Mouse (Mus musculus): ENCODE data around the gene Oxnad1. TPM values are rescaled to one million over a fixed set of nuclear protein-coding genes. Genes with fewer than 3 reads are reported as not detected.
"Not testable (repeated sequence)": the region's sequence is repeated elsewhere in the genome, so short reads cannot be mapped to it uniquely, and the experiment has no call there.

Oxnad1 gene
- polyA plus RNA-seq, 1 experiment from 2014 or later = 24.5 TPM

DNA sequence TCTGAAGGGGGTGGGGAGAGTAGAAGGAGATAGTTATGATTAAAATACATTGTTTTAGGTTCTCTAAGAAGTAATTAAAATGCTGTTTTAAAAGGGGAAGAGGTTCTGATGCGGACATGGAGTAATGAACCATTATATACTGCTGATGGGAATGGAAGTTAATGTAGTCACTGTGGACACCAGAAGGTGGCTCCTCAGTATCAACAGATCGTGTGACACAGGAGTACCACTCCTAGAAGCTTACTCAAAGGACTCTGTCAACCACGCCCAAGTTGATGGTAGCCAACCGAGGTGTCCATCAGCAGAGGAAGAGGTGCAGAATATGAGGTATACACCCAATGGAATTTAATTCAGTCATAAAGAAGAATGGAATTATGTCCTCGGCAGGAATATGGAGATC lies 43.2 kb downstream of the Oxnad1 start:
- Histone ChIP-seq H3K4me3 (no peak overlapping the region), H3K27ac (no peak overlapping the region), H3K4me1 (replicated peaks) (no peaks in the 10 kb centered on the region), H3K9ac (no peak overlapping the region), H3K27me3 (no peaks in the 10 kb centered on the region), H3K4me2 (no peak overlapping the region), H3K9me3 (no peaks in the 10 kb centered on the region), H3K36me3 (no peaks in the 10 kb centered on the region)
- 84% methylated on average over 5 of the region's 5 CpGs for whole genome bisulfite sequencing
- ATAC-seq (ENCODE audit: low FRiP score) = no peak

DNA sequence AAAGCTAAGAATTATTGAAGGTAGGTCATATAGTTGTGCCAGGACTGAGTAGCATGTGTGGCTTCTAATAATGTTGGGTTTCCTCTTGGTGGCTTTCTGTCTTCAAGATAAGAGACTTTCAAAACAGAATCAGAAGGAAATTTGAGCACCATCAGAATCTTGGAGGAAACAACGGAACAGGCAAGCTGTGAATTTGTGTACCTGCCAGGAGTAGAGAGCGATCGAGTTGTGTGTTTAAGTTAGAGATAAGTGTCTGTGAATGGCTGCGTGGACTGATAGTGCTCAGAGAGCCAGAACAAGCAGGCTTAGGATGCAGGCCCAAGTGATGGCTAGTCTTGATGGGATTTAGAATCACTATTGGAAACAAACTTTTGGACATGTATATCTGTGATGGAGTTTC lies 46.7 kb downstream of the Oxnad1 start:
- no peaks in the 10 kb centered on the region for H3K27me3 ChIP-seq
- WGBS = 92% methylated on average over 4 of the region's 4 CpGs
- H3K4me1 ChIP-seq (replicated peaks) = no peaks in the 10 kb centered on the region
- no peak overlapping the region for H3K9ac ChIP-seq
- H3K4me2 ChIP-seq = no peak overlapping the region
- no peaks in the 10 kb centered on the region for H3K36me3 ChIP-seq
- H3K4me3 ChIP-seq = no peak overlapping the region
- no peak overlapping the region for H3K27ac ChIP-seq
- H3K9me3 ChIP-seq = no peaks in the 10 kb centered on the region
- no peak for ATAC-seq (ENCODE audit: low FRiP score)

DNA sequence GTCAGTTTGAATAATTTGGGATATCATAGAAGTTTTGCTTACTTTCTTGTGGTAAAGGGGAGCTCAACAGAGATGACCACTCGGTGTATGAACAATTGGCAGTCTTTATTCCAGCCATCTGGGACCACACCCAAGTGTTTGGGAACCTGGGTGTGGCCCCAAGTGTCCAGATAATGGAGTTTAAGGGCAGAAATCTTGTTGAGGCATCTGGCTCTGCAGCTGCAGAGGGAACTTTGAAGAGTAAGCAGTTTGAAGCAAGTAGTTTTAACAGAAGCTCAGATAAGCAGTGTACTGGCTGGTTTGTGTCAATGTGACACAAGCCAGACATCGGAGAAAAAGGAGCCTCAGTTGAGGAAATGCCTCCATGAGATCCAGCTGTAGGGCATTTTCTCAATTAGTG lies 49.1 kb downstream of the Oxnad1 start:
- ATAC-seq (ENCODE audit: low FRiP score) = no peak
- no peaks in the 10 kb centered on the region for H3K9me3 ChIP-seq
- WGBS = 86% methylated on average over 2 of the region's 2 CpGs

DNA sequence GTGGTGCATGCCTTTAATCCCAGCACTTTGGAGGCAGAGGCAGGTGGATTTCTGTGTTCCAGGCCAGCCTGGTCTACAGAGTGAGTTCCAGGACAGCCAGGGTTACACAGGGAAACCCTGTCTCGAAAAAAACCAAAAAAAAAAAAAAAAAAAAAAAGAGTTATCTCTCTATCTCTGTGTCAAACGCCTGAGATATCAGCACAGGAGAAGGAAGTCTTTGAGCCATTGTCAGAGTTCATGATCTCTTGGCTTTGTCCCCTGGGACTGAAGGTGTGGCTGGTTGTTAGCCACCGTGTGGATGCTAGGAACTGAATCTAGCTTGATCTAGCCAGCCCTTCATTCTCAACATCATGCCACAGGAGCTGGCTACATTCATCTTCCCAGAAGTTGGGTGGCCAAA lies 51.3 kb downstream of the Oxnad1 start:
- not testable (repeated sequence) for H3K27me3 ChIP-seq; H3K36me3 ChIP-seq; ATAC-seq (ENCODE audit: low FRiP score); H3K9me3 ChIP-seq; H3K4me2 ChIP-seq; H3K27ac ChIP-seq; H3K4me3 ChIP-seq; H3K9ac ChIP-seq; H3K4me1 ChIP-seq (replicated peaks)
- WGBS = 69% methylated on average over 3 of the region's 3 CpGs

More for the DNA sequence above, 49.1 kb downstream of the Oxnad1 start:
- no peaks in the 10 kb centered on the region for H3K27me3 ChIP-seq
- no peak overlapping the region for H3K9ac ChIP-seq
- no peak overlapping the region for H3K4me3 ChIP-seq
- no peak overlapping the region for H3K27ac ChIP-seq
- H3K4me1 ChIP-seq (replicated peaks) = no peaks in the 10 kb centered on the region
- H3K36me3 ChIP-seq = no peaks in the 10 kb centered on the region
- H3K4me2 ChIP-seq = no peak overlapping the region

DNA sequence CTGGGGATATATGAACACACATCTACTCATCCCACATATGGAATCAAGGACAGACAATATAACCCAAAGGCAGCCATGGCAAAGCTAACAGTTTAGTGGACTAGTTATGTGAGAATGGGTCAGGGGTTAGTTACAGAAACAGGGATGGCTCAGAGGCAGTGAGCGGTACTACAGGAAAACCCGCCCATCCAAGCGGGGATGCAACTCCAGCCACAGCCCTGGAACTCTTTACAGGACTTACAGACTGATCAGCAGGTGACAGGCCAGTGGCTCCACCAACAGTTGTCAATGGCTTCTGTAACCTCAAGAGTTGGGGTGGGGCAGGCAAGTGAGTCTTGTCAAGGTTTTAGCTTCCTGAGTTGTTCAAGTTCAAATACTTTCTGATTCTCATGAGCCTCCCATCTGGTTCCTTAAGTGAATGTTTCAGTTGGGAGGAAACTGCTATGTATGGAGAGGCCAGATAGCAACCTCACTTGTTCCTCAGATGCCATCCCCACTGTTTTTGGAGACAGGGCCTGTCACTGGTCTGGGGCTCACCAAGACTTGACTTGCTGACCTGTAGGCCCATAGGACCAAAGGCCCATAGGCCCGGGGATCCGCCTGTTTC lies 55.3 kb downstream of the Oxnad1 start:
- H3K36me3 ChIP-seq = no peaks in the 10 kb centered on the region
- no peak overlapping the region for H3K9ac ChIP-seq
- ATAC-seq (ENCODE audit: low FRiP score) = no peak
- no peaks in the 10 kb centered on the region for H3K9me3 ChIP-seq
- 76% methylated on average over 5 of the region's 5 CpGs for WGBS
- no peak overlapping the region for H3K4me2 ChIP-seq
- H3K27me3 ChIP-seq = no peaks in the 10 kb centered on the region
- H3K4me1 ChIP-seq (replicated peaks) = no peaks in the 10 kb centered on the region
- no peak overlapping the region for H3K27ac ChIP-seq
- H3K4me3 ChIP-seq = no peak overlapping the region

DNA sequence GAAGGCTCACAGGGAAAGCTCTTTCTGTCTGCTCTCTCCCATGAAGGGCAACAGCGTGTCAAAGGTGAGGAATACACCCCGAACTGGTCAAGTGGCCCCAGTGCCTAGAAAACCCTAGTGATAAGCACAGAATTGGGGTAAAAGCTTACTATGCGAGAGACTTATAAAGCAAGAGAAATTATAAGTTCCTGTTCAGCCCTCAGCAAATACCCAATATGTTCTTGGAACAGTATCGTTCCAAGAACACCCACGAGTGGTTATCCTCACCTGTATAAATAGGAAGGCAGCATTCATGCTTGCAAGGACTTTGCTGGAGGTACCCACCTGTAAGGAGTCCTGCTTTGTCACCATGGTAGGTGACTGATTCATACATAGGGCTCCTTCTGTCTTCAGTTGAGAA lies 56.5 kb downstream of the Oxnad1 start, which contains the start of gene Msmb:
Msmb (plus strand) TSS at position 301 of the 400 bp plus-strand sequence.
- H3K9ac ChIP-seq = no peak within 1 kb of the TSS
- WGBS = 86% methylated on average over 5 of the region's 5 CpGs
- no peak within 1 kb of the TSS for H3K27ac ChIP-seq
- ATAC-seq (ENCODE audit: low FRiP score) = no peak
- no peak within 1 kb of the TSS for H3K4me2 ChIP-seq
- H3K27me3 ChIP-seq = 0 out of 2 replicates have a peak, but pooled peaks cover 4% of the 10 kb centered on the region
- H3K36me3 ChIP-seq = no peaks in the 10 kb centered on the region
- 0 out of 2 replicates have a peak, but pooled peaks cover 2% of the 10 kb centered on the region for H3K9me3 ChIP-seq
- H3K4me1 ChIP-seq (replicated peaks) = no peaks in the 10 kb centered on the region
- H3K4me3 ChIP-seq = no peak within 1 kb of the TSS

DNA sequence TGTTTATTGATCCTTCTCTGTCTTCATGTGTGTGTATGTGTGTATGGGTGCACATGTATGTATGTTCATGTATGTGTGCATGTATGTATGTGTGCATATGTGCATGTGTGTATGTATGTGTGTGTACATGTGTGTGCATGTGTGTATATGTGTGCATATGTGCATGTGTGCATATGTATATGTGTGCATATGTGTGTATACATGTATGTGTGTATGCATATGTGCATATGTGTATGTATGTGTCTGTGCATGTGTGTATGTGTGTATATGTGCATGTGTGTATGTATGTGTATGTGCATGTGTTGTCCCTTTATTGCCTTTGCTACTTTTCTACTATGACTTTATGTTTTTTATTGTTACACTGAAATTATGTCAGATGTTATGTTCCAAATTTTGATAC lies 59.6 kb downstream of the Oxnad1 start:
- Histone ChIP-seq H3K27ac (no peak overlapping the region), H3K9me3 (0 out of 2 replicates have a peak, but pooled peaks cover 12% of the 10 kb centered on the region), H3K4me3 (no peak overlapping the region), H3K9ac (no peak overlapping the region), H3K4me1 (replicated peaks) (no peaks in the 10 kb centered on the region), H3K27me3 (0 out of 2 replicates have a peak, but pooled peaks cover 4% of the 10 kb centered on the region), H3K4me2 (no peak overlapping the region), H3K36me3 (no peaks in the 10 kb centered on the region)
- no peak for ATAC-seq (ENCODE audit: low FRiP score)

DNA sequence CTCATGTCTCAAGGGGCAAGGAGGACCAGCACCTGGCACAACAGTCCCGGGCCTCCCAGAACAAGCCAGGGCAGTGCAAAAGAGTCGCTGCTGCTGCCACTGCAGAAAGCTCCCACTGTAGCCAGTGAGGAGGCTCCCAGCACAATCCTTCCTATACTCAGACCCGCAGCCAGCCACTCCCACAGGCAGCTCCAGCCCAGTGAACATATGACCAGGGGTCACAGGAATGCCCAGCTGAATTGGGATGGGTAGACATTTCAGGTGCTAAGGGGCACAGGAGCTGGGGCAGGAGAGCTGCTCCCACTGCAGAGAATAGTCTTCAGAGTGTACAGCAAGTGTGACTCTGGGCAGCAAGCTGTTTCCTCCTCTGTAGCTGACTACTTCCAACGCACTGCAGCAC lies 60.2 kb downstream of the Oxnad1 start:
- 0 out of 2 replicates have a peak, but pooled peaks cover 12% of the 10 kb centered on the region for H3K9me3 ChIP-seq
- no peak for ATAC-seq (ENCODE audit: low FRiP score)
- H3K4me2 ChIP-seq = no peak overlapping the region
- H3K27ac ChIP-seq = no peak overlapping the region
- whole genome bisulfite sequencing = 75% methylated on average over 4 of the region's 4 CpGs
- H3K4me1 ChIP-seq (replicated peaks) = no peaks in the 10 kb centered on the region
- no peaks in the 10 kb centered on the region for H3K36me3 ChIP-seq
- H3K9ac ChIP-seq = no peak overlapping the region
- H3K4me3 ChIP-seq = no peak overlapping the region
- H3K27me3 ChIP-seq = 0 out of 2 replicates have a peak, but pooled peaks cover 4% of the 10 kb centered on the region

DNA sequence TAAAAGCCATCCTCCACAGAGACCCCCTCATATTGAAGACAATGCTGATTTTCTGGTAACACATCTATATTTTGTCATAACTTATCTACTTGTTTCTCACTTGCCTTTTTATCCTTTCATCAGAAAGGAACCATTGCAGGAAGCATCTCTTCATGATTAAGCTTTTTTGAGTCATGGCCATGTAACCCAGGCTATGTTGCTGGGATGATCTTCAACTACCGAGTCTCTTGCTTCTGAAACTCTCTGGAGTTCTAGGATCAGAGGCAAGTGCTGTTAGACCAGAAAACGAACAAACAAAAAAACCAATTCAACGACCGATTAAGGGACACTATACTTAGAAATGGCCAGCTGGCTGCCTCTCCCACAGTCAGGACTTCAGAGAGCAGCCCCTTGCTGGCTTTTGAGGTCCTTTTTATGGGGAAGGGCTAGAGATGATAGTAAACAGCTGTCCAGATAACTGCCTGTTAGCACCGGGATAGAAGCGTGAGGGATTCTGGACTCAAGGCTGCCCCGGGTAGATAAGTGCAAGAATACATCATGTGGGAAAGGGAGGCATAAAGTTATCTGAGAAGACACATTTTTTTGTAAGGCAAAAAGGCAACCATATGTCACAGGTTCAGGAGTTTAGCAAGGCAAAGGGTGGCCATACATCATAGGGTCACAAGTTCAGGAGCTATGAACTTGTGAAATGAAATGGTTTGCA lies 60.8 kb downstream of the Oxnad1 start:
- no peak overlapping the region for H3K9ac ChIP-seq
- no peak overlapping the region for H3K27ac ChIP-seq
- no peak for ATAC-seq (ENCODE audit: low FRiP score)
- H3K9me3 ChIP-seq = 0 out of 2 replicates have a peak, but pooled peaks cover 12% of the 10 kb centered on the region
- H3K4me1 ChIP-seq (replicated peaks) = no peaks in the 10 kb centered on the region
- no peaks in the 10 kb centered on the region for H3K36me3 ChIP-seq
- H3K27me3 ChIP-seq = 0 out of 2 replicates have a peak, but pooled peaks cover 4% of the 10 kb centered on the region
- no peak overlapping the region for H3K4me2 ChIP-seq
- no peak overlapping the region for H3K4me3 ChIP-seq
- WGBS = 89% methylated on average over 7 of the region's 7 CpGs

DNA sequence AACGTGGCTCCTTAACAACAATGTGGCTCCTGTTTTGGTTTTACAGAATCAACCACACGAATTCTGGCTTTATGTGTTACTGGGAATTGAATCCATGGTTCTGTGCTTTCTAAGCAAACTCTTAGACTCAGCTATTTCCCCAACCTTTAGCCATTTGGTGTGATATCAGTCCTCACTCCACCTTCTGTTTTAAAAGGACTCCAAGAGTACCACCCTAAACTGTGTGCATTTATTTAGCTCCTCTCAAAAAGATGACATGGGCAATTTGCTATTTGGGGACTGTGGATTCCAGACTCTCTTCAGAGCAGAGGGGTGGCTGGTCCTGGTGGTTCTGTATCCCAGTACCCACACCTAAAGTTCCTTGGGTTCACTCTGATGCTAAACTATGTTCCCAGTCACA lies 61.4 kb downstream of the Oxnad1 start:
- no peak overlapping the region for H3K4me3 ChIP-seq
- H3K4me2 ChIP-seq = no peak overlapping the region
- WGBS = 62% methylated on average over 2 of the region's 2 CpGs
- no peaks in the 10 kb centered on the region for H3K36me3 ChIP-seq
- H3K27me3 ChIP-seq = 0 out of 2 replicates have a peak, but pooled peaks cover 4% of the 10 kb centered on the region
- no peak overlapping the region for H3K9ac ChIP-seq
- H3K9me3 ChIP-seq = 0 out of 2 replicates have a peak, but pooled peaks cover 12% of the 10 kb centered on the region
- ATAC-seq (ENCODE audit: low FRiP score) = no peak
- no peaks in the 10 kb centered on the region for H3K4me1 ChIP-seq (replicated peaks)
- H3K27ac ChIP-seq = no peak overlapping the region

DNA sequence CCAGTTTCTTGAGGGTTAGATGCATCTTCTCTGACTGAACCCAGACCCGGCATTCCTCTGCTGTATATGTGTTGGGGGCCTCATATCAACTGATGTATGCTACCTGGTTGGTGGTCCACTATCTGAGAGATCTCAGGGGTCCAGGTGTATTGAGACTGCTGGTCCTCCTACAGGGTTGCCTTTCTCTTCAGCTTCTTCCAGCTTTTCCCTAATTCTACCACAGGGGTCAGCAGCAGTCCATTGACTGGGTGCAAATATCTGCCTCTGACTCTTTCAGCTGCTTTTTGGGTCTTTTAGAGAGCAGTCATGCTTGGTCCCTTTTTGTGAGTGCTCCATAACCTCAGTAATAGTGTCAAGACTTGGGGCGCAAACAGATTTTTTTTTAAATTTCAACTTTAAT lies 65.7 kb downstream of the Oxnad1 start:
- Histone ChIP-seq H3K4me3 (no peak overlapping the region), H3K9me3 (0 out of 2 replicates have a peak, but pooled peaks cover 12% of the 10 kb centered on the region), H3K27me3 (0 out of 2 replicates have a peak, but pooled peaks cover 4% of the 10 kb centered on the region), H3K9ac (no peak overlapping the region), H3K27ac (no peak overlapping the region), H3K36me3 (no peaks in the 10 kb centered on the region), H3K4me2 (no peak overlapping the region), H3K4me1 (replicated peaks) (no peaks in the 10 kb centered on the region)
- ATAC-seq (ENCODE audit: low FRiP score) = no peak
- WGBS = 90% methylated on average over 2 of the region's 2 CpGs

DNA sequence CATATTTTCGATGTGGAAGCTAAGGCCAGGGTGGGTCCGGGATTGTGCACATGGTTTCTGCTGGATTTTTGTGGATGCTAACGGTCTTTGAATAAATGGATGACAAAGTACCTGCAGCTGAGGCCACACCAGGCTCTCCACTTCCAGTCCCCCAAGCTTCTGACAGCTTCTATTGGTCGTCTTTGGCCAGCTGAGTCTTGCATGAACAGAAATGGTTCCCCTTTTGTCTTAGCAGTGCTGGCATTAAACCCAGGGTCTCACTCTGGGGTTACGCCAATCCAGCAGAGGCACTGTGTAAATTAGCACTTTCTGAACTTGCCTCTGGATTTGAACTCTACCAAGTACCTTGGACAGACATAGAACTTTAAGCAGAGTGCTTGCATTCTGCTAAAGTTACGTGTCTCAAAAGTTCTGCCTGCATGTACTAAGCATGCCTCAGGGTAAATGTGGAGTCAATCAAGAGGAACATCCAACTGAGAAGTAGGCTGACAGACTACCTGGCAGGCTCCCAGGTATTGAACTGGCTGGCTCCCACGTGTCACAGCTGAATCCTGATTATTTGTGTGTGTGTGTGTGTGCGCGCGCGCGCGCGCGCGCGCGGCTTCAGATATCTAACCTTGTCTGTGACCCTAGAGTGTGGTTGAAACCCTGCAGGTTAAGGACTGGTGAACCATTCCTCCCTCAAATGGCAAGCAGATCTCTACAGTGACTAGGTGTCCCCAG lies 67.2 kb downstream of the Oxnad1 start:
- Histone ChIP-seq H3K27me3 (no peaks in the 10 kb centered on the region), H3K36me3 (no peaks in the 10 kb centered on the region), H3K9me3 (0 out of 2 replicates have a peak, but pooled peaks cover 7% of the 10 kb centered on the region), H3K27ac (no peak overlapping the region), H3K4me3 (no peak overlapping the region), H3K4me2 (no peak overlapping the region), H3K9ac (no peak overlapping the region), H3K4me1 (replicated peaks) (no peaks in the 10 kb centered on the region)
- no peak for ATAC-seq (ENCODE audit: low FRiP score)
- WGBS = 90% methylated on average over 18 of the region's 18 CpGs

Measured in hindbrain, embryonic 13.5 days (tissue).